Mouse (Mus musculus): Measurements from ENCODE around the gene Bdh2.

DNA sequence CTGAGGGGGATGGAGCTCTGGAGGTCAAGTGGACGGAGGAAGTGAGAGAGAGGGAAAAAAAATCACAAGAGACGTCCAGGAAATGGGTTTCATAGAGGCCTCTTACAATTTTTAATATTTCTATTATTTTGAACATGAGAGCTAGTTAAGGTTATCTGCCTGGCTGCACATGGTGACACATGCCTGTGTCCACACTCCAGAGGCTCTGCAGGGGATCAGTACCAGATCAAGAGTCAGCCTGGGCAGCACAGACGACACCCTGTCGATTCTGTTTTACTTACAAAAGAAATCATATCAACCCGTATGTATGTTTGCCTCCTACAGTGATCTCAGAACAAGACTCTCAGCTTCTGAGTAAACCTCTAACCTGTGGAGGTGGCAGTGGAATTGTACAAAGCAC is 12.4 kb upstream of the Bdh2 start:
- TF ChIP-seq CTCF (IDR thresholded peaks at IDR 0.05; ENCODE audit: borderline replicate concordance, control insufficient read depth, extremely low read depth, insufficient read depth, low read length, poor library complexity) (no peak), POLR2A (IDR thresholded peaks at IDR 0.05; ENCODE audit: control insufficient read depth, extremely low read depth, insufficient read depth, low read length, poor library complexity) (no peak)
